Mouse (Mus musculus): Measurements from ENCODE around the gene B4galt7. TPM values are rescaled to one million over a fixed set of nuclear protein-coding genes. Genes with fewer than 3 reads are reported as not detected.

B4galt7 gene
- total RNA-seq (2012; rRNA removed) (15.0 and 18.0 TPM in 2 replicates), polyA plus RNA-seq (2012; ENCODE audit: insufficient read depth in 1 of 2, insufficient read length in 2 of 2, low read depth in 1 of 2, low replicate concordance in 2 of 2, missing spikeins in 1 of 2) (10 to 100 TPM in 1 of 2 experiments, not detected in 1; 19.9 TPM)

DNA sequence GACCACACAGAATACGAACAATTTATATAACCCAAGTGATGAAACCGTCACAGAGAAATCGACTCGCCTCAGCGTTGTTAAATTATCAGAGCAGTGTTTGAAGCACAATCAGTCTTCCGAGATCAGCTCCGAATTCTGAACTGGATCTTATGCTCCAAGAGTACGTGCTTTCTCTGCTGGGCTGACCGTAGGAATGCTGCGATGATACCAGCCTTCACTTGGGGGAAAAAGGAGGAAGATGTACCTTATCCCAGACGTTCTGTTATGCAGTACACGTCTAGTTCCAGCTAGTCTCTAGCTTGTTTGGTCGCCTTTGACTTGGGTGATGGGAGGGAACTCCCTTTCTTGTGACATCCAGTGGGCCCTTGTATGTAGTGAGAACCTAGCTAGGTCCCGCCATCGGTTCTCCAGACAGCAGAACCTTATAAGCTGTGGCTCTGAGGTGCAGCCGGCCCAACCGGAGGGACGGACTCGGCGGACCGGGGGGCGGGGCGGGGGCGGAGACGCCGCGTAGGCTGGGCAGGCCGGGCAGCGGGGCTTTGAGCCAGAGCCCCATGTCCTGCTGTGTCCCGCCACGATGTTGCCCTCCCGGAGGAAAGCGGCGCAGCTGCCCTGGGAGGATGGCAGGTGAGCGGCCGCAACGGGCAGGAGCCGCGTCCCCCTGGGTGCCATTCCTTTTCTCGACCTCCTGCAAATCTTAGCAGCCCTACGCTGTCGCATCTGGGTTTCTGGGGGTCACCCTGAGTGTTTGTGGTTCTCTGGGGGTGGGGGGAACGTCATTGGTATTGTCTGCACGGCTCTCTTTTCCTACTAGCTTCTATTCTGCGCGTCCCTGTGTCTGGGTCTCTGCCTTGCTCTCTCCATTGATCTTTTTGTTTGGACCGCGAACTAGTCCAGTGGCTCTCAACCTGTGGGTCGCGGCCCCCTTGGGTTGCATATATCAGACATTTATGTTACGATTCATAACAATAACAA lies at the start of gene B4galt7:
Gene B4galt7 (plus strand): TSS at position 331 of the 975 bp plus-strand sequence.
- no peaks in the 10 kb centered on the region for H3K27me3 ChIP-seq (ENCODE audit: control insufficient read depth in 1 of 2, insufficient read depth in 2 of 2, low read length in 2 of 2)
- H3K4me1 ChIP-seq (ENCODE audit: control insufficient read depth in 1 of 2, insufficient read depth in 2 of 2, low read length in 2 of 2): peaks cover 0 to 2% of the 10 kb centered on the region in 2 experiments; a peak in 2 of 4 replicates
- peak within 1 kb of the TSS; percentile 93 to 98 for H3K4me3 ChIP-seq (ENCODE audit: control insufficient read depth in 1 of 2, insufficient read depth in 1 of 2, low read depth in 2 of 2, low read length in 2 of 2)
- H3K79me2 ChIP-seq (ENCODE audit: control insufficient read depth, insufficient read depth, low read length, poor library complexity): peaks cover 7% of the 10 kb centered on the region
- peak within 1 kb of the TSS; percentile 44 for H3K27ac ChIP-seq (ENCODE audit: control insufficient read depth, low read depth, low read length)
- H3K9me3 ChIP-seq (replicated peaks; ENCODE audit: insufficient read depth, low read length): no peaks in the 10 kb centered on the region
- peaks cover 8% of the 10 kb centered on the region in 2 experiments; a peak in 3 of 4 replicates for H3K36me3 ChIP-seq (ENCODE audit: control insufficient read depth in 1 of 2, insufficient read depth in 2 of 2, low read length in 2 of 2)
- H3K9ac ChIP-seq (ENCODE audit: control insufficient read depth, low read depth, low read length, poor library complexity, severe bottlenecking): peak within 1 kb of the TSS; percentile 81
- peak; percentile 89 for DNase-seq (ENCODE audit: low read depth, low spot score)
- TF ChIP-seq ZC3H11A (IDR thresholded peaks at IDR 0.05; ENCODE audit: low read depth, low read length) (no peak), MYC (IDR thresholded peaks at IDR 0.05; ENCODE audit: low read depth, low read length) (no peak), EP300 (IDR thresholded peaks at IDR 0.05; ENCODE audit: low read depth in 1 of 2, low read length in 2 of 2) (peak in 1 of 2 experiments; percentile 19; a peak in 2 of 4 replicates), CHD1 (IDR thresholded peaks at IDR 0.05; ENCODE audit: low read depth, low read length) (no peak), USF1 (IDR thresholded peaks at IDR 0.05; ENCODE audit: low read depth, low read length) (0 out of 2 replicates have a peak, but pooled peaks have one; percentile 28), E2F4 (IDR thresholded peaks at IDR 0.05; ENCODE audit: borderline replicate concordance, low read depth, low read length) (0 out of 2 replicates have a peak, but pooled peaks have one; percentile 29), NELFE (IDR thresholded peaks at IDR 0.05; ENCODE audit: low read depth, low read length) (peak; percentile 52), NRF1 (IDR thresholded peaks at IDR 0.05; ENCODE audit: insufficient read depth, low read depth, low read length, poor library complexity, severe bottlenecking) (0 out of 2 replicates have a peak, but pooled peaks have one; percentile 33), TBP (IDR thresholded peaks at IDR 0.05; ENCODE audit: low read depth, low read length) (peak; percentile 50; the same call in 1 of the 2 replicates), ELF1 (IDR thresholded peaks at IDR 0.05; ENCODE audit: low read depth, low read length) (peak; percentile 84), POLR2A (IDR thresholded peaks at IDR 0.05; ENCODE audit: control insufficient read depth in 1 of 2, insufficient read depth in 1 of 2, low read depth in 1 of 2, low read length in 2 of 2, poor library complexity in 1 of 2) (peak; percentile 43 to 62; a peak in 3 of 4 replicates), UBTF (IDR thresholded peaks at IDR 0.05; ENCODE audit: borderline replicate concordance, insufficient read depth, low read depth, low read length) (no peak), MYB (IDR thresholded peaks at IDR 0.05; ENCODE audit: low read depth, low read length) (no peak), POLR2AphosphoS2 (IDR thresholded peaks at IDR 0.05; ENCODE audit: low read length) (peak; percentile 33; the same call in 1 of the 2 replicates), TCF12 (IDR thresholded peaks at IDR 0.05; ENCODE audit: low read depth, low read length) (peak; percentile 79), GABPA (IDR thresholded peaks at IDR 0.05; ENCODE audit: low read depth, low read length) (peak; percentile 18; the same call in 1 of the 2 replicates), MAZ (IDR thresholded peaks at IDR 0.05; ENCODE audit: low read depth, low read length) (peak; percentile 91), JUND (IDR thresholded peaks at IDR 0.05; ENCODE audit: low read depth, low read length) (no peak), USF2 (IDR thresholded peaks at IDR 0.05; ENCODE audit: borderline replicate concordance in 1 of 2, insufficient read depth in 1 of 2, low read depth in 1 of 2, low read length in 2 of 2) (no peak), KAT2A (conservative IDR thresholded peaks at IDR 0.05; ENCODE audit: low read depth, low read length) (peak; percentile 81), SMC3 (IDR thresholded peaks at IDR 0.05; ENCODE audit: low read depth, low read length) (no peak), MXI1 (IDR thresholded peaks at IDR 0.05; ENCODE audit: low read depth, low read length) (peak; percentile 89), GATA1 (IDR thresholded peaks at IDR 0.05; ENCODE audit: low read depth, low read length) (no peak), ETS1 (IDR thresholded peaks at IDR 0.05; ENCODE audit: low read depth, low read length) (peak; percentile 28; the same call in 1 of the 2 replicates), MEF2A (IDR thresholded peaks at IDR 0.05; ENCODE audit: extremely low read depth, insufficient replicate concordance, low read depth, low read length, poor library complexity, severe bottlenecking) (no peak), SIN3A (IDR thresholded peaks at IDR 0.05; ENCODE audit: low read length) (peak; percentile 92), CTCF (IDR thresholded peaks at IDR 0.05 in 2 of 3, conservative IDR thresholded peaks at IDR 0.05 in 1 of 3; ENCODE audit: control insufficient read depth in 1 of 3, insufficient read depth in 1 of 3, low read depth in 2 of 3, low read length in 3 of 3, poor library complexity in 1 of 3, severe bottlenecking in 1 of 3) (no peak), RAD21 (IDR thresholded peaks at IDR 0.05; ENCODE audit: low read depth, low read length) (no peak), ZMIZ1 (IDR thresholded peaks at IDR 0.05; ENCODE audit: low read depth, low read length) (no peak), MAFK (IDR thresholded peaks at IDR 0.05; ENCODE audit: borderline replicate concordance, low read depth, low read length) (no peak), ZNF384 (IDR thresholded peaks at IDR 0.05; ENCODE audit: low read depth, low read length) (no peak), BHLHE40 (IDR thresholded peaks at IDR 0.05; ENCODE audit: borderline replicate concordance, low read depth, low read length) (no peak), CHD2 (IDR thresholded peaks at IDR 0.05; ENCODE audit: low read length) (no peak), TAL1 (IDR thresholded peaks at IDR 0.05; ENCODE audit: low read length) (no peak)

All from MEL (cell line).